Mouse (Mus musculus) lung, adult 2 months (tissue): ENCODE results near the gene Hist1h1b. TPM values are rescaled to one million over a fixed set of nuclear protein-coding genes. Genes with fewer than 3 reads are reported as not detected.
"Not testable (repeated sequence)": the region's sequence is repeated elsewhere in the genome, so short reads cannot be mapped to it uniquely, and the experiment has no call there.

ENCODE experiments used
- DNase-seq: peaks from one replicate; pipeline ENCODE4 v3.0.0; 2022
- H3K4me1 ChIP-seq: fragments of 200-500 bp; 2 replicates; pipeline ENCODE4 v1.6.1; 2011; ENCODE audit warnings: low read length; ENCODE audit not compliant: control insufficient read depth, insufficient read depth
- H3K4me3 ChIP-seq: fragments of 200-500 bp; replicated peaks from 2 replicates; pipeline ENCODE3; 2011; ENCODE audit warnings: low read depth, mild to moderate bottlenecking, control low read depth, low read length; ENCODE audit errors: extremely low read depth
- CTCF ChIP-seq: fragments of 200-500 bp; IDR thresholded peaks from 2 replicates; pipeline ENCODE4 v1.5.1; 2011; ENCODE audit warnings: mild to moderate bottlenecking, low read length, control low read depth; ENCODE audit not compliant: insufficient read depth
- POLR2A ChIP-seq: fragments of 200-500 bp; IDR thresholded peaks from 2 replicates; pipeline ENCODE4 v1.6.1; 2011; ENCODE audit warnings: low read depth, mild to moderate bottlenecking, control low read depth, low read length, borderline replicate concordance; ENCODE audit errors: extremely low read depth
- WGBS: fragments of 180-500 bp; shearing (Covaris S2); methylation state at CpG from one replicate; pipeline ENCODE4 v1.1.7; 2018; 5-methylcytosine and 5-hydroxymethylcytosine counted together
- polyA plus RNA-seq: library from polyadenylated mRNA; depleted of rRNA; stranded (reverse); fragments of >200 nt; gene quantifications from 2 replicates; pipeline ENCODE4 v1.2.3, GENCODE M21; 2012

Gene Hist1h1b
- polyA plus RNA-seq, 1 experiment = 0.41 TPM

GRCm38 (mm10) chr13:21752356-21752755, 28.1 kb downstream of the Hist1h1b start:
- no peak for TF ChIP-seq POLR2A
- no peak for TF ChIP-seq CTCF
- H3K4me1 ChIP-seq = peaks cover 8% of the 10 kb centered on the region
- WGBS = 34% methylated on average over 3 of the region's 3 CpGs
- DNase-seq = no peak
- no peak overlapping the region for H3K4me3 ChIP-seq

DNA sequence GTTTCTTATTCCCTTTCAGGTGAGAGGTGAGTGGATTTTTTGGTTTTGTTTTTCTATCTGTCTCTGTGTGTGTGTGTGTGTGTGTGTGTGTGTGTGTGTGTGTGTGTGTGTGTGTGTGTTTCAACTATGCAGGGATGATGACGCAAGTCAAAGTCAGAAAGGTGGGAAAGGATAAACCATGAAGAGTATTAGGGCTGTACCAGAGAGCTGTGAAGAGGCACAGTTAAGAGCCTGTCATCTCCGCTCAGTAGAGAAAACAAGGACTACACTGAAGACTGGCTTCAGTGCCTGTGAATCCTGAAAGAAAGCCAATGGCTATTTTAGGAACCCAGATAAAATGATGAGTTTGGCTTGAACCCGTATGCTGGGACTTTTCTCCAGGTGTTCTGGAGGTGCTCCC, 28.6 kb downstream of the Hist1h1b start:
- H3K4me1 ChIP-seq = peaks cover 8% of the 10 kb centered on the region
- WGBS = 61% methylated on average over 3 of the region's 3 CpGs
- no peak for DNase-seq
- no peak for TF ChIP-seq CTCF
- no peak for TF ChIP-seq POLR2A
- no peak overlapping the region for H3K4me3 ChIP-seq

- no peak for TF ChIP-seq CTCF
- TF ChIP-seq POLR2A = no peak
- Histone ChIP-seq H3K4me3 (no peak overlapping the region), H3K4me1 (peaks cover 8% of the 10 kb centered on the region)
- no peak for DNase-seq
These were observed 29.0 kb downstream of the Hist1h1b start for GRCm38 (mm10) chr13:21751417-21751816.

GRCm38 (mm10) chr13:21750159-21751017, 30.0 kb downstream of the Hist1h1b start, which contains the start of gene Hist1h4k:
Hist1h4k (minus strand) TSS chr13:21750505.
- peak; percentile 81 for DNase-seq
- WGBS = under 1% methylated on average over 40 of the region's 56 CpGs
- peak within 1 kb of the TSS; percentile 48 for H3K4me3 ChIP-seq
- TF ChIP-seq POLR2A = peak; percentile 79; the same call in 1 of the 2 replicates
- H3K4me1 ChIP-seq = not testable (repeated sequence)

GRCm38 (mm10) chr13:21749387-21750158, 30.9 kb downstream of the Hist1h1b start:
- DNase-seq = no peak
- TF ChIP-seq CTCF (no peak), POLR2A (no peak)
- WGBS = 9% methylated on average over 5 of the region's 5 CpGs
- Histone ChIP-seq H3K4me1 (peaks cover 7% of the 10 kb centered on the region), H3K4me3 (peak overlapping the region; percentile 41)

GRCm38 (mm10) chr13:21745006-21745405, 35.4 kb downstream of the Hist1h1b start:
- TF ChIP-seq CTCF = no peak
- no peak for TF ChIP-seq POLR2A
- Histone ChIP-seq H3K4me1 (peaks cover 5% of the 10 kb centered on the region; the same call in 1 of the 2 replicates), H3K4me3 (no peak overlapping the region)
- WGBS = 66% methylated on average over 1 of the region's 1 CpGs
- no peak for DNase-seq

- WGBS = under 1% methylated on average over 48 of the region's 56 CpGs
These were observed 45.3 kb downstream of the Hist1h1b start, which contains the start of gene Hist1h4j for GRCm38 (mm10) chr13:21734906-21735767. Hist1h4j (plus strand) TSS chr13:21735064.

GRCm38 (mm10) chr13:21734010-21734905, 46.2 kb downstream of the Hist1h1b start:
- Histone ChIP-seq H3K4me1 (no peaks in the 10 kb centered on the region), H3K4me3 (peak overlapping the region; percentile 57)
- under 1% methylated on average over 21 of the region's 21 CpGs for WGBS
- peak; percentile 61 for DNase-seq
- TF ChIP-seq CTCF (peak; percentile 84), POLR2A (no peak)

More at GRCm38 (mm10) chr13:21734906-21735767, 45.3 kb downstream of the Hist1h1b start, which contains the start of gene Hist1h4j:
- not testable (repeated sequence) for H3K4me1 ChIP-seq
- TF ChIP-seq POLR2A = peak; percentile 74; the same call in 1 of the 2 replicates
- DNase-seq = peak; percentile 56
- H3K4me3 ChIP-seq = peak within 1 kb of the TSS; percentile 57
